Mouse (Mus musculus): ENCODE measurements at regions not wholly inside any gene's neighbourhood (a gene's known extent, or its start where the extent isn't known, plus 50 kb on each side); places are given as distances from the start of the nearest gene placed in this dataset.

DNA sequence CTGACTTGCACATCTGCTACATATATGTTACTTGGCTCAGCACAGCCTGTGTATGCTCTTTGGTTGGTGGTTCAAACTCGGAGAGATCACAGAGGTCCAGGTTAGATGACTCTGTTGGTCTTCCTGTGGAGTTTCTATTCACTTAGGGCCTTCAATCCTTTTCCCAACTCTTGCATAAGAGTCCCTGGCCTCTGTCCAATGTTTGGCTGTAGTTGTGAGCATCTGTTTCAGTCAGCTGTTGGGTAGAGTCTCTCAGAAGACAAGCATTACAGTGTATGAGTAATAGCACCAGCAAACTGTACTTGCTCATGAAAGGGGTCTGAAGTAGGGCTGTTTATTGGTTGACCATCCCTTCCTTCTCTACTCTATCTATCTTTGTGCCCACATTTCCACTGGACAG is 61.0 kb upstream of the Flrt2 start:
- no peak for ATAC-seq
- Histone ChIP-seq H3K27me3 (no peaks in the 10 kb centered on the region), H3K36me3 (no peaks in the 10 kb centered on the region), H3K4me1 (replicated peaks) (no peaks in the 10 kb centered on the region), H3K9ac (replicated peaks) (no peak overlapping the region), H3K4me3 (replicated peaks) (no peak overlapping the region), H3K27ac (no peak overlapping the region), H3K4me2 (replicated peaks) (no peak overlapping the region), H3K9me3 (no peaks in the 10 kb centered on the region)
- WGBS = 79% methylated on average over 1 of the region's 1 CpGs

DNA sequence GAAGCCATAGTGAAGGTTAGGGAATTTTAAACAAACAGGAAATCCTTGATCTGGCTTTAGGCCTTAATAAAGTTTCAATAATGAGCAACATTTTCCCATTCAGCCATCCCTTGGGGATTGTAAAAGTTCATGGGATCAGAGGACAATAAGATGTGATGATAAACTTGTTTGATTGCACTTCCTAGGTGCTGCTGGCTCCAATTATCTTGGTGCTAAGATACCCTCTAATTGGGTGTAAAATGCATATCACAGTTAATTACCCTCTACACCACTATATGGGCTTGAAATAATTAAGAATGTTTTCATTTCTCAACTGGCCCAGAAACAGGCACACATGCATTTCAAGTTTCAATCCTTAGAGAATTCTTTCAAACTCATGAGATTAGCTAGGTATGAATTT is 55.4 kb upstream of the Flrt2 start:
- H3K27ac ChIP-seq = no peak overlapping the region
- H3K4me2 ChIP-seq (replicated peaks) = no peak overlapping the region
- ATAC-seq = no peak
- H3K4me1 ChIP-seq (replicated peaks) = no peaks in the 10 kb centered on the region
- no peaks in the 10 kb centered on the region for H3K9me3 ChIP-seq
- H3K27me3 ChIP-seq = no peaks in the 10 kb centered on the region
- no peak overlapping the region for H3K4me3 ChIP-seq (replicated peaks)
- no peak overlapping the region for H3K9ac ChIP-seq (replicated peaks)
- H3K36me3 ChIP-seq = no peaks in the 10 kb centered on the region

DNA sequence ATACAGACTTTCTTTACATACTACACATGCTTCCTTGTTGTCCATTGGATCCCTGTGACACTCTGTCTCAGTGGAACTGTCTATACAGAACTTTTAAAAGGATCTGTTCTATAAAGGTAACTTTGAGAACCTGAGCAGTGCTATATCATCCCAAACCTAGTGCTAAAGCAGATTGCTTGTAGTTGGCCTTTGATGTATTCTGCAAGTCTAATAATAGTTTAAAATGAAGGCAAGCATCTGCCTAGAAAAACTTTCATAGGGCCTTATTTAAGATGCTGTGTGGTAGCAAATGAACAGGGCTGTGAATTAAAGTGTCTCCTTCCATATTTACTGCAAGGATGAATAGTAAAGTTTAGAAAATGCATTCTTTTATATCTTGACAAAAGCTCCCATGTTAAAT is 52.1 kb upstream of the Flrt2 start:
- Histone ChIP-seq H3K9ac (replicated peaks) (no peak overlapping the region), H3K4me2 (replicated peaks) (no peak overlapping the region), H3K27me3 (no peaks in the 10 kb centered on the region), H3K27ac (no peak overlapping the region), H3K4me3 (replicated peaks) (no peak overlapping the region), H3K36me3 (no peaks in the 10 kb centered on the region), H3K4me1 (replicated peaks) (no peaks in the 10 kb centered on the region), H3K9me3 (no peaks in the 10 kb centered on the region)
- ATAC-seq = no peak

DNA sequence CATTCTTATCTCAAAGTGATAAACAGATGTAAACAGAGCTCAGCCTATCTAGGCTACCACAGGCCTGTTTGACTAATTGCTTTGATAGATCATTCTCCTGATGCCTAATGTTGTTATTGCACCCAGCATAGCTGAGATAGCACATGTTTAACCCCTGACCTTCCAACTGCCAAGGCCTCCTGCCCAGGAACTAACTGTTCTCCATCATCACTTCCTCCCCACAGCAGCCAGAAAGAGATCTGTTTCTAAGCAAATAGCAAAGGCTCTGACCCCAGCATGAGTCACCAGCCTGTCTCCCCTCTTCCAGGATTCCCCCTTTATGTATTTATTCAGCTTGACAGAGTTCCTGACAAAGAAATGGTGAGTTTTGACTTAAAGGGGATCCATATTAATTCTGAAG is 50.4 kb upstream of the Flrt2 start:
- Histone ChIP-seq H3K36me3 (no peaks in the 10 kb centered on the region), H3K9me3 (no peaks in the 10 kb centered on the region), H3K27me3 (no peaks in the 10 kb centered on the region), H3K4me3 (replicated peaks) (no peak overlapping the region), H3K4me2 (replicated peaks) (no peak overlapping the region), H3K9ac (replicated peaks) (no peak overlapping the region), H3K4me1 (replicated peaks) (no peaks in the 10 kb centered on the region), H3K27ac (no peak overlapping the region)
- ATAC-seq = no peak
